Mouse (Mus musculus) limb, embryonic 13.5 days (tissue): ENCODE data around the gene Nqo2. TPM values are rescaled to one million over a fixed set of nuclear protein-coding genes. Genes with fewer than 3 reads are reported as not detected.

Source experiments
- polyA plus RNA-seq: library from polyadenylated mRNA; unstranded; fragments of >200 nt; fragmentation: Nextera tagmentation; extraction: Ambion mirVana; gene quantifications from 2 replicates; pipeline ENCODE4 v1.2.1, GENCODE M21; 2015

The Nqo2 gene
- polyA plus RNA-seq, 1 experiment from 2014 or later, result 13.8 TPM

Other genes with a start within 250 kb of the Nqo2 start
- not detected in 2 replicates for gene Serpinb6e, start 121.3 kb upstream of the Nqo2 start, polyA plus RNA-seq
- gene Serpinb6c, start 59.0 kb upstream of the Nqo2 start, polyA plus RNA-seq, result 0.18 and 0.23 TPM in 2 replicates
- 14.0 and 15.8 TPM in 2 replicates for gene Ripk1, start 37.7 kb downstream of the Nqo2 start, polyA plus RNA-seq
- 65.9 and 70.3 TPM in 2 replicates for gene Serpinb6a, start 38.1 kb downstream of the Nqo2 start, polyA plus RNA-seq
- gene Bphl, start 72.9 kb downstream of the Nqo2 start, polyA plus RNA-seq, result 42.3 and 46.5 TPM in 2 replicates
- 150 and 152 TPM in 2 replicates for gene Tubb2a, start 113.3 kb downstream of the Nqo2 start, polyA plus RNA-seq
- 40.1 and 42.0 TPM in 2 replicates for gene Tubb2b, start 165.8 kb downstream of the Nqo2 start, polyA plus RNA-seq
- gene Psmg4, start 198.3 kb downstream of the Nqo2 start, polyA plus RNA-seq, result 95.7 and 97.2 TPM in 2 replicates